Mouse (Mus musculus): ENCODE results near the gene Tpte. TPM values are rescaled to one million over a fixed set of nuclear protein-coding genes. Genes with fewer than 3 reads are reported as not detected.

The Tpte gene
- polyA plus RNA-seq, 1 experiment from 2014 or later, result not detected

DNA sequence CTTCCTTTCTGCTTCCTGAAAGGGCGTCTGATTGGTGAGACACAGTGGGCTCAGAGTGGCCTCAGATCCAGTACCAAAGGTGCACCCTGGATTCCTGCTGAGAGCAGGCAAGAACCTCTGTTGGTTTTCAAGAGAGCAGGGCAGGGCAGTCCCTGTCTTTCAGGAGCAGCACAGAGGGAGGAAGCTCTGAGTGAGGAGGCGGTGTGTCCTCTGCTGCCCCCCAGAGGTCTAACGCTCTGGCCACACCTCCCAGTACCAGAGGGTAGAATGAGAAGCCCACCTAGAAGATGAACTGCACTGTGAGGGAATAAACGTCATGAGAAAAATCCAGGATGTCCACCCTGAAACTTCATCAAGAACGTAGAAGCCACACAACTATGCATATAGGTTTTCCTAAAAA, 93.7 kb downstream of the Tpte start:
- Histone ChIP-seq H3K4me2 (ENCODE audit: low read depth, low read length) (no peak overlapping the region), H3K4me3 (ENCODE audit: low read depth, low read length) (no peak overlapping the region), H3K9ac (replicated peaks; ENCODE audit: low read length) (no peak overlapping the region), H3K27me3 (ENCODE audit: control insufficient read depth, insufficient read depth, low read length) (no peaks in the 10 kb centered on the region), H3K27ac (replicated peaks; ENCODE audit: low read depth, low read length) (no peak overlapping the region), H3K9me3 (replicated peaks; ENCODE audit: control insufficient read depth, low read length) (no peaks in the 10 kb centered on the region), H3K36me3 (replicated peaks; ENCODE audit: control insufficient read depth, insufficient read depth, low read depth, low read length) (no peaks in the 10 kb centered on the region; the same call in 1 of the 2 replicates), H3K4me1 (ENCODE audit: control insufficient read depth, insufficient read depth, low read length) (no peaks in the 10 kb centered on the region)
- DNase-seq (ENCODE audit: low spot score) (peak; percentile 66), ATAC-seq (replicated peaks; ENCODE audit: insufficient number of reproducible peaks, low FRiP score, low TSS enrichment, low read depth) (peak; percentile 88)
- WGBS, result 44% methylated on average over 5 of the region's 5 CpGs

DNA sequence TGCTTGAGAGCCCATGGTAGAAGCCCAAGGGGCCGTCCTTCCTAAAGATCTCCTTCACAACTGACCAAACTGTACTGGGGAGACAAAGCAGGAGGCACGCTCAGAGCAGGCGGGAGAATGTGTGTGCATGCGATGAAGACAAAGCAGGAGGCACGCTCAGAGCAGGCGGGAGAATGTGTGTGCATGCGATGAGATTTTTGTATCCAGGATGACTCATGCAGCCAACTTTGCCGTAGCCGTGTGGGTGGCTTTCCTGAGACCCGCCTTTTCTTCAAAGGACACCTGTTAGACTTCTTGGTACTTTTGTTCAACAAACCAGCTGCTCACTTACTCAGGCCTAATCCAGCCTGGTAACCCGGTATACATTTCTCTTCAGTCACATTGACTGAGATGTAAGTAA, 97.7 kb downstream of the Tpte start:
- H3K4me2 ChIP-seq (ENCODE audit: low read depth, low read length), result no peak overlapping the region
- no peak overlapping the region for H3K9ac ChIP-seq (replicated peaks; ENCODE audit: low read length)
- H3K4me1 ChIP-seq (ENCODE audit: control insufficient read depth, insufficient read depth, low read length), result no peaks in the 10 kb centered on the region
- no peak overlapping the region for H3K27ac ChIP-seq (replicated peaks; ENCODE audit: low read depth, low read length)
- H3K4me3 ChIP-seq (ENCODE audit: low read depth, low read length), result no peak overlapping the region
- H3K9me3 ChIP-seq (replicated peaks; ENCODE audit: control insufficient read depth, low read length), result no peaks in the 10 kb centered on the region
- ATAC-seq (replicated peaks; ENCODE audit: insufficient number of reproducible peaks, low FRiP score, low TSS enrichment, low read depth), result no peak
- 92% methylated on average over 11 of the region's 11 CpGs for WGBS
- H3K36me3 ChIP-seq (replicated peaks; ENCODE audit: control insufficient read depth, insufficient read depth, low read depth, low read length), result no peaks in the 10 kb centered on the region
- no peak for DNase-seq (ENCODE audit: low spot score)
- no peaks in the 10 kb centered on the region for H3K27me3 ChIP-seq (ENCODE audit: control insufficient read depth, insufficient read depth, low read length)

DNA sequence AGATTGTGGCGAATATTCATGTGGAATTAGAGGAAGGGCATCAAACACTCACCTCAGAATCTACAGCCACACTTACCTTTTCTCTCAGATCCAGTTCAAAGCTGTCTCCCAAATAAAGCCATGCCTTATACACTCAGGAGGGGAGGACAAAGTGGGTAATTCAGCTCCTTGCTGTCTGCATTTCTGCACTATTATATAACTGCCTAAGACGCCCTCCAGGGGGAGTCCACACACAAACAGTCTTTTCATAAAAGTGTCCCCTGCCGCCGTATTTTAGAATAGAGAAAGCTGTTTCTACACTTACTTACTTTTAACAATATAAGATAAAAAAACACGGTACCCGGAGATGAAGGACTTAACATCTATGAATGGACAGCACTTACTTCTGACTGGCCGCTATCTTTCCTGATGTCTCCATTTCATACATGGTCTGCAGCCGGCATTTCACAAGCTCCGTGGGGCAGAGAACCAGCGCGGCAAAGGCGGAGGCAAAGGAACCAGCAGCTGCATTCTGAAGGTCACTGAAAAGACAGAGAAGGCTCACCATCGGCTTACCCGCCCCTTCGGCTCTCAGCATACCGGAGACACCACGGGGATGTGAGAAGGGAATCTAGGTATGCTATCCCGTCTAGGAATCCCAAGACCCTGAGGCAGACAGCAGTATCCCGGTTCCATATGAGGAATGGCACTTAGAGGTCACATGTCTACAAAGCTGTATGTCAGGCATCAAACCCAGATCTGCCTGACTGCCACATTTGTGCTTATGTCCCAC, 99.8 kb downstream of the Tpte start:
- H3K36me3 ChIP-seq (replicated peaks; ENCODE audit: control insufficient read depth, insufficient read depth, low read depth, low read length), result no peaks in the 10 kb centered on the region
- peak; percentile 8 for DNase-seq (ENCODE audit: low spot score)
- H3K4me1 ChIP-seq (ENCODE audit: control insufficient read depth, insufficient read depth, low read length), result no peaks in the 10 kb centered on the region
- H3K27me3 ChIP-seq (ENCODE audit: control insufficient read depth, insufficient read depth, low read length), result no peaks in the 10 kb centered on the region
- H3K4me2 ChIP-seq (ENCODE audit: low read depth, low read length), result no peak overlapping the region
- no peak overlapping the region for H3K9ac ChIP-seq (replicated peaks; ENCODE audit: low read length)
- no peak overlapping the region for H3K27ac ChIP-seq (replicated peaks; ENCODE audit: low read depth, low read length)
- WGBS, result 74% methylated on average over 19 of the region's 19 CpGs
- no peak overlapping the region for H3K4me3 ChIP-seq (ENCODE audit: low read depth, low read length)
- no peak for ATAC-seq (replicated peaks; ENCODE audit: insufficient number of reproducible peaks, low FRiP score, low TSS enrichment, low read depth)
- H3K9me3 ChIP-seq (replicated peaks; ENCODE audit: control insufficient read depth, low read length), result no peaks in the 10 kb centered on the region

DNA sequence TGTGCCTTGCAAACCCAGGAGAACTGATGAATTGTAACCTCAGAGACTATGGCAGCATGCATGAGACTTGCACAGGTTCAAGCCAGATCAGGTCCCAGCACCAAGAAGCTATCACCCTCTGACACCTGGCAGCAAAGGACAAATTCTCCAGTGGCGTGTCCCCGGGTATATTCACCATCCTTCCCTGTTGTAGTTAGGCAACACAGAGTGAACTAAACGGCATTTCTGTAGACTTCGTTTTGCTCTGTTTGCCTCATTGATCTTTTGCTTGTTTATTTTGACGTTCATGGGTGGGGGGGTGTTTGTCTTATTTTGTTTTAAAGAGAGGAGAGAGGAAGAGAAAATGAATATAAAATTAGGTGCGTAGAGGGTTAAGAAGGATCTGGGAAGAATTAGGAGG, 101.9 kb downstream of the Tpte start:
- DNase-seq (ENCODE audit: low spot score) (no peak), ATAC-seq (replicated peaks; ENCODE audit: insufficient number of reproducible peaks, low FRiP score, low TSS enrichment, low read depth) (no peak)
- no peaks in the 10 kb centered on the region for H3K27me3 ChIP-seq (ENCODE audit: control insufficient read depth, insufficient read depth, low read length)
- H3K4me1 ChIP-seq (ENCODE audit: control insufficient read depth, insufficient read depth, low read length), result no peaks in the 10 kb centered on the region
- WGBS, result 87% methylated on average over 6 of the region's 6 CpGs
- H3K4me3 ChIP-seq (ENCODE audit: low read depth, low read length), result no peak overlapping the region
- H3K4me2 ChIP-seq (ENCODE audit: low read depth, low read length), result no peak overlapping the region
- no peaks in the 10 kb centered on the region for H3K36me3 ChIP-seq (replicated peaks; ENCODE audit: control insufficient read depth, insufficient read depth, low read depth, low read length)
- H3K27ac ChIP-seq (replicated peaks; ENCODE audit: low read depth, low read length), result no peak overlapping the region
- no peak overlapping the region for H3K9ac ChIP-seq (replicated peaks; ENCODE audit: low read length)
- H3K9me3 ChIP-seq (replicated peaks; ENCODE audit: control insufficient read depth, low read length), result no peaks in the 10 kb centered on the region

DNA sequence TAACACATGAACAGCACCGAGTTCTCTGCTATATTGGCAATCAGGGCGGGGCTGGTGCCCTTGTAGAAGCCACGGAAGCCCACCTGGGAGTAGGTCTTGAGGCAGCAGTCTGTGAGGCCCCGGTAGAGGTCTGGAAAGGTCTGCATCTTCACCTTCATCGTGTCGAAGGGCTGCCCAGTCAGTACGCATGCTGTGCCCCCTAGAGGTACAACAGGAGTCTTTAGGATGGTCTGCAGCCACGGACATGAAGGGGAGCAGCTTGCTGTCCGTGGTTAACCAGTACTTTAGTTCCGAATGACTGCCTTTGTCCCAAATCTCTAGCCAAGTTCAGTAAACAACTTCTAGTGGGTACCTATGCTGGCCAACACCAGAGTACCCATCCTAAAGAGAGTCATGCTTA, 106.6 kb downstream of the Tpte start:
- Histone ChIP-seq H3K36me3 (replicated peaks; ENCODE audit: control insufficient read depth, insufficient read depth, low read depth, low read length) (no peaks in the 10 kb centered on the region), H3K27me3 (ENCODE audit: control insufficient read depth, insufficient read depth, low read length) (no peaks in the 10 kb centered on the region), H3K27ac (replicated peaks; ENCODE audit: low read depth, low read length) (no peak overlapping the region), H3K9me3 (replicated peaks; ENCODE audit: control insufficient read depth, low read length) (no peaks in the 10 kb centered on the region), H3K9ac (replicated peaks; ENCODE audit: low read length) (no peak overlapping the region), H3K4me3 (ENCODE audit: low read depth, low read length) (no peak overlapping the region), H3K4me2 (ENCODE audit: low read depth, low read length) (no peak overlapping the region), H3K4me1 (ENCODE audit: control insufficient read depth, insufficient read depth, low read length) (no peaks in the 10 kb centered on the region)
- DNase-seq (ENCODE audit: low spot score) (no peak), ATAC-seq (replicated peaks; ENCODE audit: insufficient number of reproducible peaks, low FRiP score, low TSS enrichment, low read depth) (no peak)
- 78% methylated on average over 10 of the region's 10 CpGs for WGBS

DNA sequence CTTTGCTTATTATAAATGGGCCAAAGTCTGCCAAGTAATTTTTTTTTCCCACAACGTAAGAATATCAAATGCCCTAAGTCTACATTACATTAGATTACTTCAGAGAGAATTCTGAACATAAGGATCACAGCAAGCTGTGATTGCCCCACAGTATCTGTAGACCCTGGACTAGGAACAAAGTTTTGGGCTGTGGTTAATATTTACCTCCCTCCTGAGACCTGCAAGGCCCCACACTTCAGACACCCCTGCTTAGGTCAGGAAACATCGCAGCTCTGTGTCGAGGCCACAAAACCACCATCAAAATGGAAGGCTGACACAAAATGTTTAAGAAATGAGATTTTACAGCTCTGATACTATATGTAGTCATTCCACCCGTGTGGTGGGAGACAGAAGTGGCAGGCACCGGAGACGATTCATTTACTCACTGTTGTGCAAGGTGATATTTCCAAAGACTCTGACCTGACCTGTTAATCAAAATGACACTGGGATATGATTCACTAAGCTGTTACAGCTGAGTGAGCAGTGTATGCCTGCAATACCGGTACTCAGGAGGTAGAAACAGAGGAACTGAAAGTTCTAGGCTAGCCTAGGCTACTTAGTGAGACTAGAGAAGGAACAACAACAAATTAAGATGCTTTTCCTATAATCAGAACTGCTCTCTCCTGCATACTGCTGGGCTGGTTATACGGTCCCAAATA, 107.7 kb downstream of the Tpte start:
- ATAC-seq (replicated peaks; ENCODE audit: insufficient number of reproducible peaks, low FRiP score, low TSS enrichment, low read depth) (no peak), DNase-seq (ENCODE audit: low spot score) (no peak)
- Histone ChIP-seq H3K27me3 (ENCODE audit: control insufficient read depth, insufficient read depth, low read length) (no peaks in the 10 kb centered on the region), H3K4me3 (ENCODE audit: low read depth, low read length) (no peak overlapping the region), H3K4me1 (ENCODE audit: control insufficient read depth, insufficient read depth, low read length) (no peaks in the 10 kb centered on the region), H3K27ac (replicated peaks; ENCODE audit: low read depth, low read length) (no peak overlapping the region), H3K36me3 (replicated peaks; ENCODE audit: control insufficient read depth, insufficient read depth, low read depth, low read length) (no peaks in the 10 kb centered on the region), H3K9me3 (replicated peaks; ENCODE audit: control insufficient read depth, low read length) (no peaks in the 10 kb centered on the region), H3K9ac (replicated peaks; ENCODE audit: low read length) (no peak overlapping the region), H3K4me2 (ENCODE audit: low read depth, low read length) (no peak overlapping the region)
- WGBS, result 88% methylated on average over 8 of the region's 8 CpGs

DNA sequence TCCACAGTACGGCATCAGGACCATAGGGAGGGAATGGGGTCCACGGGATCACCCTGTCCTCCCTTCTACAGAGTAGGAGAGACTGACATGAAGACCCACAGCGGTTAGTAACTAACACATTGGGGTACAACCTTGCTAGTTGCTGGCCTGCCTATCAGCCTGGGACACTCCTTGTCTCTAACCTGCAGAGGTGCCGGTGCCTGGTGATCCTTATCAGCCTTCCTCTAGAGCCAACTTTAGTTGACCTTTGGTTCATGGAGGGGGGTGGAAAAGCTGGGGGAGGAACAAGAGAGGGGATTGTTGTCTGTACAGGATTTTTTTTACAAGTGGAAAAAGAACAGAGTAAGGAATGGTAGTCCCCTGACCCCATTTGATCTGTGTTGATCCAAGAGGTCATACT, 111.2 kb downstream of the Tpte start:
- Histone ChIP-seq H3K9ac (replicated peaks; ENCODE audit: low read length) (no peak overlapping the region), H3K4me2 (ENCODE audit: low read depth, low read length) (no peak overlapping the region), H3K4me1 (ENCODE audit: control insufficient read depth, insufficient read depth, low read length) (no peaks in the 10 kb centered on the region), H3K4me3 (ENCODE audit: low read depth, low read length) (no peak overlapping the region), H3K27ac (replicated peaks; ENCODE audit: low read depth, low read length) (no peak overlapping the region), H3K9me3 (replicated peaks; ENCODE audit: control insufficient read depth, low read length) (no peaks in the 10 kb centered on the region), H3K27me3 (ENCODE audit: control insufficient read depth, insufficient read depth, low read length) (no peaks in the 10 kb centered on the region), H3K36me3 (replicated peaks; ENCODE audit: control insufficient read depth, insufficient read depth, low read depth, low read length) (no peaks in the 10 kb centered on the region)
- DNase-seq (ENCODE audit: low spot score) (no peak), ATAC-seq (replicated peaks; ENCODE audit: insufficient number of reproducible peaks, low FRiP score, low TSS enrichment, low read depth) (no peak)
- WGBS, result 71% methylated on average over 4 of the region's 4 CpGs

DNA sequence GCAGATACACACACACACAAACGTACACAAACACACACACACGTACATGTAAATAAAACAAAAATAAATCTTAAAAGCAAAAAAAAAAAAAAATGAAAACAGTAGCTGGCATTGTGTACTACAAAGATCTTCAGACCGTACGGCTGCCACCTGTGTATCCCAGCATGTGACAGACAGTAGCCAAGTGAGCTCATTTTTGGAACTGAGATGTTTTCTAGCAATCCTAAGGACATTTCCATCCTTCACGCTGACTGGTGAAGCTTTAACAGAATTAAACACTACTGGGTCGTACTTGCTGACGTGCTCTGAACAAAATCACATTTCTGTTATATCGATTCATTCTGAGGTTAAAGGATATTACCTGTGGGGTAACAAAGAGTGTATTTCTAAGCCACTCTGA, 112.0 kb downstream of the Tpte start:
- no peaks in the 10 kb centered on the region for H3K9me3 ChIP-seq (replicated peaks; ENCODE audit: control insufficient read depth, low read length)
- H3K36me3 ChIP-seq (replicated peaks; ENCODE audit: control insufficient read depth, insufficient read depth, low read depth, low read length), result no peaks in the 10 kb centered on the region
- no peaks in the 10 kb centered on the region for H3K27me3 ChIP-seq (ENCODE audit: control insufficient read depth, insufficient read depth, low read length)
- H3K27ac ChIP-seq (replicated peaks; ENCODE audit: low read depth, low read length), result no peak overlapping the region
- DNase-seq (ENCODE audit: low spot score) (no peak), ATAC-seq (replicated peaks; ENCODE audit: insufficient number of reproducible peaks, low FRiP score, low TSS enrichment, low read depth) (no peak)
- no peak overlapping the region for H3K9ac ChIP-seq (replicated peaks; ENCODE audit: low read length)
- no peak overlapping the region for H3K4me2 ChIP-seq (ENCODE audit: low read depth, low read length)
- no peak overlapping the region for H3K4me3 ChIP-seq (ENCODE audit: low read depth, low read length)
- H3K4me1 ChIP-seq (ENCODE audit: control insufficient read depth, insufficient read depth, low read length), result no peaks in the 10 kb centered on the region
- 93% methylated on average over 8 of the region's 8 CpGs for WGBS
